Mouse (Mus musculus): ENCODE measurements around the gene Bpgm. TPM values are rescaled to one million over a fixed set of nuclear protein-coding genes. Genes with fewer than 3 reads are reported as not detected.

Gene Bpgm
- total RNA-seq (2023), result 11.1 and 11.7 TPM in 2 replicates

DNA sequence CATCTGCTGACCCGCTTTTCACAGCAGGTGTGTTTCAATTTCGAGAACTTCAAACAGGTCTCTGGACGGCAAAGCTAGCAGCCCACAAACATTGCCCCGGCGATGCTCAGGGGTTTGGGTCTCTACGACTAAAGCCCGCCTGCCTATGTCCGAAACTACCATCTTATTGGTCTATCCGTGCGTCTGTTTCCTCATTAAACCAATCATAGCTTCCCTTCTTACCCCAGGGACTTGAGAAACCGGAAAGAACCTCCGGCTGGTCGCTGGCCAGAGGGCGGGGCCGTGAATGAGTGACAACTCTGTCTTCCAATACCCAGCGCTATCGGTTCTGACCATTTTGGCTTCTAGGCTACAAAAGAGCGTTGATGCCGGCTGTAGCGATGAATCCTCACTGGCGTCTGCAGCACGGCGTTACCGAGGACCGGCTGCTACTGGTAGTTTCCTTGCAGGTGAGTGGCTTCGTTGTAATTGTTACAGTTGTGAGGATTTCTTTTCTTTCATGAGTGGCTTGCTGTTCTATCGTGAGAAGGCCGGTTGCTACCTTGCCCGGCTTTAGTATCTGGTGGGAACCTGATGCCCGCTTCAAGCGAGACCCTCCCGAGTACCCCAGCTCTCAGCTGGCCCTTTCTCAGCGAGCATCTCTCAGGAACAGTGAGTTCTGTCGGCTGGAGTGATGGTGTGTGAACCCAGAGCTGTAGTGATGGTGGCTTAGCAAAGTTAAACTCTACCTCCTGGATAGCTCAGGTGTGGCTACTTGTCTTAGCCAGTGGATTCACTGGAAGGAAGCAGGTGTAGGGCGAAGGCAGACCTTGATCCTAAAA lies at the start of gene Bpgm:
Gene Bpgm, plus strand, starts transcription at position 234 of the 821 bp plus-strand sequence.

Other genes with a start within 250 kb of the Bpgm start
- 25.9 and 37.7 TPM in 2 replicates for gene Akr1b3, start 158.7 kb upstream of the Bpgm start, total RNA-seq (2023)
- gene Akr1b8, start 122.1 kb upstream of the Bpgm start, total RNA-seq (2023), result not detected in 2 replicates
- 10.0 and 13.6 TPM in 2 replicates for gene Akr1b10, start 92.0 kb upstream of the Bpgm start, total RNA-seq (2023)
- not detected in 2 replicates for gene Akr1b7, start 63.9 kb upstream of the Bpgm start, total RNA-seq (2023)
- gene Cald1, start 122.3 kb downstream of the Bpgm start, total RNA-seq (2023), result 0.09 and 0.41 TPM in 2 replicates